Mouse (Mus musculus): ENCODE measurements at regions not wholly inside any gene's neighbourhood (a gene's known extent, or its start where the extent isn't known, plus 50 kb on each side); places are given as distances from the start of the nearest gene placed in this dataset.

DNA sequence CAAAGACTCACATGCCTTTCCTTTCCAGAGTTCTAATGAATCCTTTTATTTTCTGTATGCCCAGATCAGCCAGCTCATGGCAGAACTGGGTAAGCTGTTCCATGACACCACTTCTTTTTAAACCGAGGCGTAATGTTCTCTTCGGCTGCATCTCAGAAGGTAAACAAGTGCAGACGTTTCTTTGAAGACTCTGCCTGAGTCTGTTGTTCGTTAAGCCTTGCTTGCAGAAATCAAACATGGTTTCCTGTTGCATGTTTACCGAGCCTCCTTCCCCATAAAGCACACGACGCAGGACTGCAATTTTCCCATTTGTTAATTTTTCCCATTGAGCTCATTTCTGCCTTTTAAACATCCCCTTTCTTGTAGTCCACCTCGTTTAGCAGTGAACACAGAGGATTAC, 106.6 kb upstream of the Arglu1 start:
- no peak overlapping the region for H3K9ac ChIP-seq (ENCODE audit: low read depth, low read length, severe bottlenecking)
- no peak overlapping the region for H3K4me2 ChIP-seq (replicated peaks; ENCODE audit: low read depth, low read length, severe bottlenecking)
- H3K4me3 ChIP-seq (replicated peaks; ENCODE audit: low read length) = no peak overlapping the region
- ATAC-seq (ENCODE audit: low FRiP score, low read depth) (no peak), DNase-seq (ENCODE audit: low spot score) (no peak)
- no peaks in the 10 kb centered on the region for H3K36me3 ChIP-seq (ENCODE audit: control insufficient read depth, insufficient read depth, low read length)
- 16% methylated on average over 9 of the region's 9 CpGs for WGBS
- no peaks in the 10 kb centered on the region; the same call in none of the 2 replicates for H3K4me1 ChIP-seq (ENCODE audit: control insufficient read depth, insufficient read depth, low read length)
- no peak overlapping the region for H3K27ac ChIP-seq (replicated peaks; ENCODE audit: low read depth, low read length)
- H3K27me3 ChIP-seq (ENCODE audit: control insufficient read depth, insufficient read depth, low read length) = no peaks in the 10 kb centered on the region
- no peak for TF ChIP-seq POLR2A (IDR thresholded peaks at IDR 0.05; ENCODE audit: borderline replicate concordance, extremely low read depth, insufficient read depth, insufficient read length)
- H3K9me3 ChIP-seq (ENCODE audit: control insufficient read depth, low read length) = no peaks in the 10 kb centered on the region

DNA sequence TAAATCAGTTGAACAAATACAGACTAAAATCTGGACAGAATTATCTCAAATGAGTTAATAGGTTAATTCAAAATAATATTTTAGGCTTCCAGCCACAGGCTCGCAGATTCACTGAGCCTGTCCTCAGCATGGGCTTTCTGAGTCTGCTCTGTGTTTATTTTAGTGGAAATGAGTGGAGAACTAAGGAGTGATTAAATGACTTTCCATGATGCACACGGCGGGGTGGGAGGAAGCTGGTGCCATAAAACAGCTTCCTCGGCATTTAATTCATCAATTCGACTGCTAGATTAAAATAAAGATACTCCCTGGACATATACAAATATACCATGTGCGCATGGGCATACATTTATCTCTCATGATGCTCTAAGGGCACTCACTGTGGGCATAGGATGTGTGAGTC, 104.4 kb upstream of the Arglu1 start:
- TF ChIP-seq POLR2A (IDR thresholded peaks at IDR 0.05; ENCODE audit: borderline replicate concordance, extremely low read depth, insufficient read depth, insufficient read length) = no peak
- H3K27ac ChIP-seq (replicated peaks; ENCODE audit: low read depth, low read length) = no peak overlapping the region
- ATAC-seq (ENCODE audit: low FRiP score, low read depth) = no peak

DNA sequence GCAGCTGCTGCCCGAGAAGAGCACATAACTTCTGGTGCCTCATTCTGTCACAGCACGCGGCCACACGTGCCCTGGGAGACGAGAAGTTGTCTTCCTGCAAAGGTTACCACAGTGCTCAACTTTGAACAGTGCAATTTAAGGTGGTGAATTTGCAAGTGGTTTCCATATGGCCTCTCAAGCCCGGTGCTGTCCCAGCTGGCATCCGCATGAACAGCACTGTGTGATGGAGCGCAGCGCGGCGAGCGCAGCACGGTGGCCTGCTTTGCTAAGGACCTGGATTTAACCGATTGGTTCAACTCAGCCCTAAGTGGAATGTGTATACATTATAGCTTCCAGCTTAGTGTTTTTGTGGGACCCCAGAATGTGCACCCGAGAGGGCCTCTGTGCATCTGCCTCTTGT, 89.6 kb upstream of the Arglu1 start:
- H3K27me3 ChIP-seq (ENCODE audit: control insufficient read depth, insufficient read depth, low read length) = no peaks in the 10 kb centered on the region
- DNase-seq (ENCODE audit: low spot score) (no peak), ATAC-seq (ENCODE audit: low FRiP score, low read depth) (no peak)
- H3K4me3 ChIP-seq (replicated peaks; ENCODE audit: low read length) = no peak overlapping the region
- H3K9me3 ChIP-seq (ENCODE audit: control insufficient read depth, low read length) = no peaks in the 10 kb centered on the region
- no peak overlapping the region for H3K9ac ChIP-seq (ENCODE audit: low read depth, low read length, severe bottlenecking)
- H3K4me2 ChIP-seq (replicated peaks; ENCODE audit: low read depth, low read length, severe bottlenecking) = no peak overlapping the region
- TF ChIP-seq POLR2A (IDR thresholded peaks at IDR 0.05; ENCODE audit: borderline replicate concordance, extremely low read depth, insufficient read depth, insufficient read length) = no peak
- H3K36me3 ChIP-seq (ENCODE audit: control insufficient read depth, insufficient read depth, low read length) = no peaks in the 10 kb centered on the region
- 36% methylated on average over 15 of the region's 15 CpGs for WGBS
- H3K27ac ChIP-seq (replicated peaks; ENCODE audit: low read depth, low read length) = no peak overlapping the region
- H3K4me1 ChIP-seq (ENCODE audit: control insufficient read depth, insufficient read depth, low read length) = no peaks in the 10 kb centered on the region

More for the DNA sequence above, 104.4 kb upstream of the Arglu1 start:
- no peak overlapping the region for H3K9ac ChIP-seq (ENCODE audit: low read depth, low read length, severe bottlenecking)
- H3K4me2 ChIP-seq (replicated peaks; ENCODE audit: low read depth, low read length, severe bottlenecking) = no peak overlapping the region
- H3K4me3 ChIP-seq (replicated peaks; ENCODE audit: low read length) = no peak overlapping the region
- 26% methylated on average over 6 of the region's 6 CpGs for WGBS
- no peaks in the 10 kb centered on the region for H3K9me3 ChIP-seq (ENCODE audit: control insufficient read depth, low read length)
- H3K4me1 ChIP-seq (ENCODE audit: control insufficient read depth, insufficient read depth, low read length) = no peaks in the 10 kb centered on the region; the same call in none of the 2 replicates
- no peaks in the 10 kb centered on the region for H3K27me3 ChIP-seq (ENCODE audit: control insufficient read depth, insufficient read depth, low read length)
- DNase-seq (ENCODE audit: low spot score) = no peak
- H3K36me3 ChIP-seq (ENCODE audit: control insufficient read depth, insufficient read depth, low read length) = no peaks in the 10 kb centered on the region

DNA sequence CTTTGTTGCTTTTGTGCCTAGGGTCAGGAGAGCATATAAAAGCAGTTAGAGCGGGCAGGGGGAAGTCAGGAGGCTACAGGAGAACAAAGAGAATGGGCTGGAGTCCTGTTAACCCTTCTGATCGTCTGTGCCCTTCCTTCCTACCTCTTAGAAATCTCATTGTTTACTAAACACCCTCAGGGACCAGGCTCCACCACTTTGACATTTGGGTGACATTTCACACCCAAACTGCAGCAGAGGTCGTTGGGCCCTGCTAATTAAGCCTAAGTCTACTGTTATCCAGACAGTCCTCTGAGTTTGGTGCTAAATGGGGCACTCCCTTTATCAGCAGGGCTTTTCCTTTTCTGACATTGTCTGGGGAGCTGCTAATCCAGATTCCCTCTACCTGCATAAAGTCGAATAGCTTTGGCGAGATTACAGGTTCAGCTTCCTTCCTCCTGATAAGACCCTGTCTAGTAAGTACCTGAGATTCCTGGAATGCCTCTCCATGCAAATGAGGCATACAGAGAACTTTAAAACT, 84.2 kb upstream of the Arglu1 start:
- no peak for ATAC-seq (ENCODE audit: low FRiP score, low read depth)
- WGBS = 19% methylated on average over 5 of the region's 5 CpGs

DNA sequence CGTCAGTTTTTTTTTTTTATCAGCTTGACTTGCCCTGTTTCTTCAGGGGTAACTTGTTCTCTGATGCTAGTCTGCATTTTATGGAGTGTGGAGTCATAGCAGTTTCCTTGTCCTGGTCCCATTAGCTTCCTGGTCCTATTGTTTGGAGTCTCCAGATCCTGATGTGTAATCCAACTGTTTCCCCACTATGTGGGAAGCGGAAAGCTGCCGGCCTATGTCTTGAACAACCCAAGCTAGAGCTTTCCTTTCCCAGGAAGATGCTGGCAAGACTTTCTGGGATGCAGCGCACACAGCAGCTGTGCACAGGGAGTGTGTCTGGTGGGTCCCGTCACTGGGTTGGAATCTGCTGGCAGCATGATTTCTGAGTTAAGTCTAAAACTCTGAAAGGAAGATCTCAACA, 82.1 kb upstream of the Arglu1 start:
- no peak overlapping the region for H3K9ac ChIP-seq (ENCODE audit: low read depth, low read length, severe bottlenecking)
- no peak overlapping the region for H3K4me3 ChIP-seq (replicated peaks; ENCODE audit: low read length)
- H3K27me3 ChIP-seq (ENCODE audit: control insufficient read depth, insufficient read depth, low read length) = no peaks in the 10 kb centered on the region
- no peaks in the 10 kb centered on the region for H3K9me3 ChIP-seq (ENCODE audit: control insufficient read depth, low read length)
- no peaks in the 10 kb centered on the region for H3K36me3 ChIP-seq (ENCODE audit: control insufficient read depth, insufficient read depth, low read length)
- no peak overlapping the region for H3K27ac ChIP-seq (replicated peaks; ENCODE audit: low read depth, low read length)
- DNase-seq (ENCODE audit: low spot score) (no peak), ATAC-seq (ENCODE audit: low FRiP score, low read depth) (no peak)
- 69% methylated on average over 5 of the region's 5 CpGs for WGBS
- TF ChIP-seq POLR2A (IDR thresholded peaks at IDR 0.05; ENCODE audit: borderline replicate concordance, extremely low read depth, insufficient read depth, insufficient read length) = no peak
- no peak overlapping the region for H3K4me2 ChIP-seq (replicated peaks; ENCODE audit: low read depth, low read length, severe bottlenecking)
- peaks cover 10% of the 10 kb centered on the region for H3K4me1 ChIP-seq (ENCODE audit: control insufficient read depth, insufficient read depth, low read length)

More for the DNA sequence above, 84.2 kb upstream of the Arglu1 start:
- no peak for DNase-seq (ENCODE audit: low spot score)
- Histone ChIP-seq H3K4me1 (ENCODE audit: control insufficient read depth, insufficient read depth, low read length) (no peaks in the 10 kb centered on the region), H3K4me2 (replicated peaks; ENCODE audit: low read depth, low read length, severe bottlenecking) (no peak overlapping the region), H3K9ac (ENCODE audit: low read depth, low read length, severe bottlenecking) (no peak overlapping the region), H3K4me3 (replicated peaks; ENCODE audit: low read length) (no peak overlapping the region), H3K27ac (replicated peaks; ENCODE audit: low read depth, low read length) (no peak overlapping the region), H3K36me3 (ENCODE audit: control insufficient read depth, insufficient read depth, low read length) (no peaks in the 10 kb centered on the region), H3K9me3 (ENCODE audit: control insufficient read depth, low read length) (no peaks in the 10 kb centered on the region), H3K27me3 (ENCODE audit: control insufficient read depth, insufficient read depth, low read length) (no peaks in the 10 kb centered on the region)
- TF ChIP-seq POLR2A (IDR thresholded peaks at IDR 0.05; ENCODE audit: borderline replicate concordance, extremely low read depth, insufficient read depth, insufficient read length) = no peak

DNA sequence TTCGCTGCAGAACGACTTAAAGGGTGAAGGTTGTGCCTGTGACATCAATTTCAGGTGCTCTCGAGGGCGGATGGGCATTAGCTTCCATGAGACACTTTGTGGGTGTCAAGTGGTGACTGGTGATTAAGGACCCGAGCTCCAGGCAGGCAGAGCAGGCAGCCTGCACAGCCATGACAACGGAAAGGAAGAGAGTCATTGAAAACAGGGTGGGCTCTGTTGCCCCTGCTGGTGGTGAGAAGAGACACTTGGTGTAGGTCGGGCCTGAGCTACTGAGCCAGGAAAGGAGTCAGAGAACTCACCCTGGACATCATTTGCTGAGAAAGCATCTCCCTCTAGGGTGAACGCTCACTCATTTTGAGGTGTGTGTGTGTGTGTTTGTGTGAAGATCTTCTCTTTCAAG, 80.1 kb upstream of the Arglu1 start:
- Histone ChIP-seq H3K27ac (replicated peaks; ENCODE audit: low read depth, low read length) (no peak overlapping the region), H3K9me3 (ENCODE audit: control insufficient read depth, low read length) (no peaks in the 10 kb centered on the region), H3K27me3 (ENCODE audit: control insufficient read depth, insufficient read depth, low read length) (no peaks in the 10 kb centered on the region), H3K9ac (ENCODE audit: low read depth, low read length, severe bottlenecking) (no peak overlapping the region), H3K4me1 (ENCODE audit: control insufficient read depth, insufficient read depth, low read length) (peaks cover 10% of the 10 kb centered on the region), H3K4me2 (replicated peaks; ENCODE audit: low read depth, low read length, severe bottlenecking) (no peak overlapping the region), H3K4me3 (replicated peaks; ENCODE audit: low read length) (no peak overlapping the region), H3K36me3 (ENCODE audit: control insufficient read depth, insufficient read depth, low read length) (no peaks in the 10 kb centered on the region)
- WGBS = 68% methylated on average over 8 of the region's 8 CpGs
- TF ChIP-seq POLR2A (IDR thresholded peaks at IDR 0.05; ENCODE audit: borderline replicate concordance, extremely low read depth, insufficient read depth, insufficient read length) = no peak
- DNase-seq (ENCODE audit: low spot score) (no peak), ATAC-seq (ENCODE audit: low FRiP score, low read depth) (no peak)

Data from limb, embryonic 14.5 days (tissue).